Mouse (Mus musculus) heart, adult 9 months (tissue): Measurements from ENCODE around the gene Wfikkn1.

ENCODE experiments used
- DNase-seq, 2 experiments: peaks; one replicate each; pipeline ENCODE4 v3.0.0; 2022; ENCODE audit warnings: low spot score in 2 of 2

Wfikkn1 gene

GRCm38 (mm10) chr17:25868601-25869191 is 12.0 kb downstream of the Wfikkn1 start, which contains the start of gene Mcrip2:
Gene Mcrip2, minus strand, starts transcription at chr17:25868764.
- peak; percentile 84 to 89 for DNase-seq

- peak; percentile 66 to 69 for DNase-seq
Observed at GRCm38 (mm10) chr17:25867836-25868600, 12.6 kb downstream of the Wfikkn1 start.

- no peak for DNase-seq
Observed at GRCm38 (mm10) chr17:25867509-25867835, 13.2 kb downstream of the Wfikkn1 start.

- DNase-seq: peak in 1 of 2 experiments; percentile 53
Observed at GRCm38 (mm10) chr17:25866172-25866571, 14.5 kb downstream of the Wfikkn1 start.

- no peak for DNase-seq
Observed at GRCm38 (mm10) chr17:25865288-25865687, 15.4 kb downstream of the Wfikkn1 start.

GRCm38 (mm10) chr17:25864311-25864710 is 16.3 kb downstream of the Wfikkn1 start:
- no peak for DNase-seq

- DNase-seq: no peak
Observed at GRCm38 (mm10) chr17:25863681-25864080, 17.0 kb downstream of the Wfikkn1 start.

- DNase-seq: peak in 1 of 2 experiments; percentile 50
Observed at GRCm38 (mm10) chr17:25861704-25862612, 18.7 kb downstream of the Wfikkn1 start.

GRCm38 (mm10) chr17:25860832-25861703 is 19.6 kb downstream of the Wfikkn1 start, which contains the start of gene Wdr90:
Gene Wdr90, minus strand, starts transcription at chr17:25861501.
- peak; percentile 92 for DNase-seq

GRCm38 (mm10) chr17:25860229-25860628 is 20.4 kb downstream of the Wfikkn1 start:
- DNase-seq: no peak

- DNase-seq: peak; percentile 94
Observed at GRCm38 (mm10) chr17:25844396-25844901, 36.2 kb downstream of the Wfikkn1 start, which contains the start of gene Rhot2. Gene Rhot2, minus strand, starts transcription at chr17:25844851.

GRCm38 (mm10) chr17:25843636-25844395 is 36.8 kb downstream of the Wfikkn1 start:
- DNase-seq: no peak

- DNase-seq: no peak
Observed at GRCm38 (mm10) chr17:25843122-25843521, 37.5 kb downstream of the Wfikkn1 start.

GRCm38 (mm10) chr17:25842509-25842908 is 38.1 kb downstream of the Wfikkn1 start:
- DNase-seq: no peak

- no peak for DNase-seq
Observed at GRCm38 (mm10) chr17:25841117-25841880, 39.4 kb downstream of the Wfikkn1 start, which contains the start of gene Gm20683. Gene Gm20683, minus strand, starts transcription at chr17:25841763.

GRCm38 (mm10) chr17:25840519-25840918 is 40.1 kb downstream of the Wfikkn1 start:
- no peak for DNase-seq

- no peak for DNase-seq
Observed at GRCm38 (mm10) chr17:25839455-25840235, 41.0 kb downstream of the Wfikkn1 start.

GRCm38 (mm10) chr17:25838904-25839303 is 41.8 kb downstream of the Wfikkn1 start:
- DNase-seq: no peak
